Mouse (Mus musculus) CD4-positive helper T cell, adult 2 months (primary cell): ENCODE results near the gene 5730596B20Rik.

ENCODE experiments used
- DNase-seq: peaks from one replicate; pipeline ENCODE4 v3.0.0-alpha.2; 2012; ENCODE audit warnings: low read depth, missing footprints, low spot score

5730596B20Rik gene

DNA sequence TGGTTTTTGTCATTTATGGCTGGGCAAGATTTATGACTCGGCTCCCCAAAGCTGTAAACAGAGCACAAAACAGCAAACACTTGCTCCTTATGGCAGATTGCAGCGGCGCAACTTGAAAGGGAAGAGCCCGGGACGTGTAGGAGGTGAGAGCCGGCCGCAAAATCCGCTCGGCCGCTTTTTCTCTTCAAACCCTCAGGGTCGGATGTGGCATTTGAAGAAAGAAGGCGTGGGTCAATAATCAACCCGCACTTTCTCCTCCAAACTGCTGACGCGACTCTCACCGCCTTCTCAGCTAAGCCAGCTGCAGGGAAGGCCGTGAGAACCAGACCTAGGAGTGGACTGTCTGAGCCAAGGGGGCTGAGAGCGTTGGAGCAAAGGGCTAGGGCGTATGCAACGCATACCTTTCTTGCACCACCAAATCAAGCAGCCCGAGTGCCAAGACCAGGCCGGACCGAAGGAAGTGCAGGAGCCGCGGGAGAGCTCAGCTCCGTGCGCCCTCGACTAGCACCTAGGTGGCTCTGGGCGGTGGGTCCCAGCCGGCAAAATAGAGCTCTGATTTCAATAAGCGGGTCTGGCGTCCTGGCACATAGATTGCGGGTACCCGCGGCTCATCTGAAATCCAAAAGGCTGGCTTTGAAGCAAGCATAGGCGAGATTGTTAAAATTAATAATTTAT is at the start of gene 5730596B20Rik:
Gene 5730596B20Rik, plus strand, starts transcription at position 438 of the 675 bp plus-strand sequence.
- no peak for DNase-seq

GRCm38 (mm10) chr6:52137841-52138535 is 39.3 kb upstream of the 5730596B20Rik start:
- DNase-seq = no peak

DNA sequence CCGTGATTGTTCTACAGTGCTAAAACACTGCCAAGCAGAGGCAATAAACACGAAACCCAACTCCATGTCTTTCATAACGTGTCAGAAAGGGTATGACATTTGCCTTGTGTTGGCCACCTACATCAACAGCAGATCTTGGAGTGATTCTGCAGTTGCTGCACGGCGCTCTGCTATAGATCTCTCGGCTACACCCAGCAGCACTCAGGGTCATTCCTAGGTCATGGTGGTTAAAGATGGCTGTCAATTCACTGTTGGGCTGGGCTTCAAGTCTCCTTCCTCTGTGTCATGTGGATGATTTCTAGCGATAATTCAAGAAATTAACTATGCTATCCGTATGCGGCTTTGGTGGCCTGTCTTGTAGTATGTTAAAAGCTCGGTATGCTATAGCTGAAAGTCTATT is 38.7 kb upstream of the 5730596B20Rik start:
- no peak for DNase-seq

DNA sequence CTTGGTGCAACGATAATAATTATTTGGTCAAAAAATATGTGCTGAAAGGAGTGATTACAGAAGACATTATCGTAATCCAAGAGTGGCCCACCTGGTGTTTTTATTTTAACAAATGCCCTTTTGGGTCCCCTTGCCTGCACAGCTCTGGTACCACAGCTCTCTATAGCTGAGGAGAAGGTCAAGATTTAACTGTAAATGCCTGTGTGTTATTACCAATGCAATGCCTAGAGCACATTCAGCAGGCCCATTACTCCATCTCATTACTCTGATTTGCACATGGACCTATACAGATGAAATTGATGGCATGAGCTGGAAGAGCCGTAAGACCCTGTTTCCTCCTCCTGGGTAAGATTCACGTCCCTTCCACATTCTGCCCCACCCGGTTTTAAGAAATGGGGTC is 38.2 kb upstream of the 5730596B20Rik start:
- no peak for DNase-seq

DNA sequence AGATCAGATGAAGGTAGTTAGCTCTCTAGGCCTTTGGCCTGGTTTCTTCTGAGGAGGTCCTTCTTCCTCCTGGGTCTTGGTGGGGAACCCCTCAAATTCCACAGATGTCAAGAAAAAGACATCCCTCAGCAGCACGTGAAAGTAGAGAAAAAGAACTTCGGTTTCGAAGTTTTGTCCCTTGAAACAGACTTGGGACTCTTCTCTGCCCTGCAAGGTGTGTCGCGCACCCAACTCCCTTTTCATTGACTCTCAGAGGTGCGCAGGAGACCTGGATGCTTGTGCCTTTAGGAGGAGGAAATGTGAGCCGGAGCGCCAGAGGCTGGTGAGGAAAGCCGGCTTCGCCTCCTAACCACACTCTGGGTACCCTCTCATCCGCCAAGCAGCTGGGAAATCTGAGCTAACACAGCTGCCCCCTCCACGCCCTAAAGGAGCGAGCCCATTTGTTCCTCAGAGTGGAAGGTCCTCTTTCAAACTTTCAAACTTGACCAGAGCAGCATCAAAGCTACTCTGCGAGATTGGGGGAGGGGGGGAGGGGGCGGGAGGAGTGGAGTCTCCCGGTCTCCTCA is 26.8 kb upstream of the 5730596B20Rik start:
- no peak for DNase-seq

DNA sequence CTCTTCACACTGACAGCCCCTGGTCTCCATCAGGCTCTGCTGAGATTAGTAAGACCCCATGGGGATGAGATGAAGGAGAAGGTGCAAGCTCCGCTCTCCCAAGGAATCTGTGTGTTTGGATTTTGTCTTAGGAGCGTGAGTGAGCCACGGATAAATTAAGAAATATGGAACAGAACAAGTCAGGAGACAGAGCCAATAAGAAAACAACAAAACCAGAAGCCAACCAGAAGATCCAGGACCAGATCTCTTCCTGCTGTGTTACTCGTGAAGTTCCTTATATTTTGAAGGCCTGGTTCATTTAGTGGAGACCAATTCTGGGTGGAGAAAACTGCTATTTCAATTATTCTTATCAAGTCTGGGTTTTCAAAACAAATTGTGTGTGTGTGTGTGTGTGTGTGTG is 25.7 kb upstream of the 5730596B20Rik start:
- DNase-seq = no peak

GRCm38 (mm10) chr6:52152226-52153193 is 24.8 kb upstream of the 5730596B20Rik start:
- DNase-seq = no peak

DNA sequence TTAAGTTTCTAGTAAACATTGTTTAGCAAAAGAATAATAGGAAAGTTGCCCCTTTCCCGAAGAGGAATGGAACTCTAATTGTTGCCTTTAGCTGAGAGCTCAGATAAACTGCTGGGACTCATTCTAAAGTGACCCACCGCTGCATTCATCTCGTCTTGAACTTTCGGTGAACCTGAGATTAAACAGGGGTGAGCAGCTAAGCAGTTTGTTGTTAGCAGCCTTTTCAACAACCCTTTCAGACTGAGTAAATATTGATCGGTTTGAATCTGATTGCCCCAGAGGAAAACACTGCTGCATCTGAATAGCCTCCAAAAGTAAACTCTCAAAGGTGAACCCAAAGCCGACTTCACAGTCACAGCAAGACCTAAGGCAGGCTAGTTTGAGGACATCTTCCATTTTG is 24.0 kb upstream of the 5730596B20Rik start:
- DNase-seq = no peak

- no peak for DNase-seq
Measured at GRCm38 (mm10) chr6:52154044-52154443, 23.3 kb upstream of the 5730596B20Rik start.

GRCm38 (mm10) chr6:52155471-52155870 is 21.8 kb upstream of the 5730596B20Rik start:
- no peak for DNase-seq

GRCm38 (mm10) chr6:52156551-52157200 is 20.6 kb upstream of the 5730596B20Rik start:
- DNase-seq = no peak

DNA sequence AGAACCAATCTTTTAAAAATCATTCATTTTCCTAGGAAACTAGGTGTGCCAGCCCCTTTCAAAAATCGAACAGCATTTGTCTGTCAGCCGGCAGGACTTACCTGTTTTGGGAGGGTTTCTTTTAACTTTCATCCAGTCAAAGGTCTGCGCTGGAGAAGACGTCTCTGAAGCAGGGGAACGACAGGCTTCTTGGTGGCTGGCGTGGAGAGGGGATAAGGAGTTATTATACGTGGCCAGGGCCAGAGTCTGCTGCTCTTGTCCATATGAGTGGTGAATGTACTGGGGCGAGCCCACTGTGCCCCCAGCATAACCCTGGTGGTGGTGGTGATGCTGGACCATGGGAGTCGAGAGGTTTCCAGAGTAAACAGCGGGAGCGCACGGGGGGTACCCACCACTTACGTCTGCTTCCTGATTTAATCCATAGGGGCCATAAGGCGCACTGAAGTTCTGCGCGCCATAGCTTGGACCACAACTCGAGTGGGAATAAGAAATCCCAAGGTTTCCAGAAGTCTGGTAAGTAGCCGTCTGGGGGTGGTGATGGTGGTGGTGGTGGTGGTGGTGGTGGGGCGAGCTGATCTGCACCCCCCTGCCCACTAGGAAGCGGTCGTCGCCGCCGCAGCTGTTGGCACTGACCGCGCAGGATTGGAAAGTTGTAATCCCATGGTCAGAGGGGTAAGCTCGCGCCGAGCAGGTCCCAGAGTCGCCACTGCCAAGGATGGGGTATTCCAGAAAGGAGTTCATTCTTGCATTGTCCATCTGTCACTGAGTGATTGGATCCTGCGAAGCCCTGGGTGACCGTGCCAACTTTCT is 19.6 kb upstream of the 5730596B20Rik start:
- DNase-seq = no peak

- DNase-seq = peak; percentile 82
Measured at GRCm38 (mm10) chr6:52158276-52159051, 18.8 kb upstream of the 5730596B20Rik start, which contains the start of gene Hoxa1. Gene Hoxa1, minus strand, starts transcription at chr6:52158317.

DNA sequence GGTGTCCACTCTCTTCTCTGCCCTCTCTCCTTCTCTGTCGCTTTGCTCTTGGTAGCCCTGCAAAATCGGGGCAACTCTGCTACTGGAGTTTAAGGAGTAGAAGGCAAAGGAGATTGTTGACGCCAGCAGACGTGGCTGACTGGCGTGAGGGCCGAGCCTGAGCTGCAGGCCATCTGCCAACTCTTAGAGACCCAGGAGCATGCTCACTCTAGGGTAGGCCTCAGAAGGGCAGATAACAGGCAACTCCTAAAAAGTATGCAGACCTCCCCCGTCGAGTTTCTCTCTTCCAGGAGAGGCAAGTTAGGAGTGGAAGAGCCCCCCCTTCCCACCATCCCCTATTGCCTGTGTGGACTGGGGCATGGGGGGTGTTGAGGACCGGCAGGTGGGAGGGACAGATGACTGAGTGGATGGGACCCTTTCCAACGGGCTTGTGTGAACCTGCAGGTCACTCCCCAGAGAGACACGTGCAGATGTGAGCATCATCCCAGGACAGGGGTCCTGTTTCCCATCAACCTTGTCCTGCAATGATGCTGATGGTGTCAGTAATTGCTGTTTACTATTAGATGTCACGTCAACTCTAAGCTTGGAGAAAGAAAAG is 18.0 kb upstream of the 5730596B20Rik start:
- DNase-seq = no peak

GRCm38 (mm10) chr6:52159979-52160378 is 17.3 kb upstream of the 5730596B20Rik start:
- DNase-seq = no peak

GRCm38 (mm10) chr6:52160511-52161335 is 16.6 kb upstream of the 5730596B20Rik start:
- DNase-seq = no peak

- DNase-seq = no peak
Measured at GRCm38 (mm10) chr6:52161336-52162092, 15.8 kb upstream of the 5730596B20Rik start.

DNA sequence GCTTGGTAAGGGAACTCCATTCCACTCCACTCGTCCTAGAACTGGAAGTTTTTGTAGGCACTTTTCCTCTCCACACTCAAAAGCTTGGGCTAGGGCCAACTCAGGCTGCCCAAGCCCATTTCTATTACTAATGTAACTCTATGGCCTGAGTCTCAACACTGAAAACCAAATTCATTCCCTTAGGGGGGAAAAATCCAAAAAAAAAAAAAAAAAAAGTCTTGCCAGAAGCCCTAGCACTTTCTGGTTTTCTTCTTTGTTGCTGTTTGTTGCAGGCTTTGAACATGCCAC is 15.3 kb upstream of the 5730596B20Rik start:
- DNase-seq = no peak
